Mouse (Mus musculus): ENCODE results near the gene Nin. TPM values are rescaled to one million over a fixed set of nuclear protein-coding genes. Genes with fewer than 3 reads are reported as not detected.

Gene Nin
- 10.0 and 10.7 TPM in 2 replicates for polyA plus RNA-seq (2015; fragmentation: Nextera tagmentation; extraction: Ambion mirVana)

DNA sequence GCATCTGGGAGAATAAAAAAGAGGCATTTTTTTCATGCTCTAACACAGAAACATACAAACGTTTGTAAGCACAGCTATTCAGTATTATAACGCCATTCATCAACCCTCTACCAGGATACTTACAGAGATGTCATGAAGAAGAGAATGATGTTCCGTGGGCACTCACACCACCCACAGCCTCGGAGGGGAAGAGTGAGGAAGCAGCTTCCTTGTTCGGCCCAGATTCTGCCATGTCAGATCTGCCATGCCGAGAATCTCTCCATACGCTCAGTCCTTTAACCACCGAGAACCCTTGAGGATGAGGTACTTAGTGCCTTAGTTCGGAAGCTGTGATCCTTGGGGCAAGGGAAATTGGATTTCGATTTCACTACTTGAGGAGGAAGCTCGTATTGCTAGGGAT is at the start of gene Nin:
Nin (minus strand) TSS at position 367 of the 400 bp plus-strand sequence.
- 74% methylated on average over 11 of the region's 11 CpGs for WGBS
- Histone ChIP-seq H3K9ac (ENCODE audit: low read length) (no peak within 1 kb of the TSS), H3K27ac (ENCODE audit: low read length) (no peak within 1 kb of the TSS), H3K4me2 (ENCODE audit: low read depth, low read length) (peak within 1 kb of the TSS; percentile 96; the same call in 1 of the 2 replicates), H3K4me3 (replicated peaks; ENCODE audit: low read length) (no peak within 1 kb of the TSS), H3K4me1 (ENCODE audit: control insufficient read depth, insufficient read depth, low read length) (peaks cover 13% of the 10 kb centered on the region; the same call in 1 of the 2 replicates), H3K9me3 (replicated peaks; ENCODE audit: control insufficient read depth, low read length) (no peaks in the 10 kb centered on the region), H3K36me3 (ENCODE audit: control insufficient read depth, insufficient read depth, low read length) (no peaks in the 10 kb centered on the region), H3K27me3 (ENCODE audit: control insufficient read depth, insufficient read depth, low read length) (no peaks in the 10 kb centered on the region)
- ATAC-seq (ENCODE audit: insufficient read depth, low FRiP score): no peak

DNA sequence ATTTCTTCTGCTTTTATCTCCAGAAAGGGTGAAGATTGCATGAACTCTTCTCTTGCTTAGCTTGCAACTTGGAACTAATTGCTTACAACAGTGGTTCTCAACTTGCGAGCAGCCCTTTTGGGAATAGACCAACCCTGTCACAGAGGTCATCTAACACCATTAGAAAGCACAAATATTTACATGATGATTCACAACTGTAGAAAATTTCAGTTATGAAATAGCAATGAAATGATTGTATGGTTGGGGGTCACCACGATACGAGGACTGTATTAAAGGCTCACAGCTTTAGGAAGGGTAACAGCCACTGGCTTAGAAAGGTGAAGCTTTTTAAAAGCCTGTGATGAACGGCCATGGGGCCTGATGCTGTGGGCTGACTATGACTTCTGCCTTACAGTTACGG is 47.5 kb upstream of the Nin start:
- Histone ChIP-seq H3K4me3 (replicated peaks; ENCODE audit: low read length) (no peak overlapping the region), H3K27me3 (ENCODE audit: control insufficient read depth, insufficient read depth, low read length) (no peaks in the 10 kb centered on the region), H3K4me2 (ENCODE audit: low read depth, low read length) (no peak overlapping the region), H3K36me3 (ENCODE audit: control insufficient read depth, insufficient read depth, low read length) (no peaks in the 10 kb centered on the region), H3K4me1 (ENCODE audit: control insufficient read depth, insufficient read depth, low read length) (0 out of 2 replicates have a peak, but pooled peaks cover 5% of the 10 kb centered on the region), H3K9me3 (replicated peaks; ENCODE audit: control insufficient read depth, low read length) (no peaks in the 10 kb centered on the region), H3K9ac (ENCODE audit: low read length) (no peak overlapping the region), H3K27ac (ENCODE audit: low read length) (no peak overlapping the region)
- 51% methylated on average over 5 of the region's 5 CpGs for WGBS
- ATAC-seq (ENCODE audit: insufficient read depth, low FRiP score): no peak

DNA sequence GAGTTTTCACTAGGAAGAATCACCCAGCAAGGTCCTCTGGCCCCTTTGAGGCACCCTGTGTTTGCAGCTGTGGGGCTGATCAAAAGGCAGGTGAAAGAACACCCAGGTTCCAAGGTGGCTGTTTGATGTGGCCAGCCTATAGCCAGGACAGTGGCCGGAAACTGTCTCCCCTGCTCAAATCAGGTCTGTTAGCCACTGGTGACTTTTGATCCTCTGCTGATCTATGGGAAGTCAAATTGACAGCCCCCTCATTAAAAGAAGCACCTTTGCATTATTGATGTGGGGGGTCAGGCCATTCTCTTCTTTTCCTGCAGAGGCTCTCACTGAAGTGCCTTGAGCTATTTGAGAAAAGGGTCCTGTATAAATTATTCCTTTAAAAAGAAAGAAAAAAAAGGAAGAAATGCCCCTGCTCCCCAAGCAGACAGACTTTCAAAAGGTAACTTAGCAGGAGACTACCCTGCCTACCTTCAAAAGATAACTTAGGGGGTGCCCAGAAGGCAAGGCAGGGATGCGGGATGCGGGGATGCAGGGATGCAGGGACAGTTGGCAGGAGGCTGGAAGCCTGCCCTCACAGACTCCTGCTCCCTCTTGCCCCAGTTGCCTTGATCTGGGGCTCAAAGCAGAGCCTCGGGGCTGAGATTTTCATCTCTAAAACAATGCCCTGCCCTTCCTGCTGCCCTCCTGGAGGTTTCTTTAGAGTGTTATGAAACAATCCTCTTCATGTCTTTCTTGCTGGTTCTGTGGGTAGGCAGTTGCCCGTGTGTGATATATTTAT is 44.0 kb upstream of the Nin start:
- Histone ChIP-seq H3K27me3 (ENCODE audit: control insufficient read depth, insufficient read depth, low read length) (no peaks in the 10 kb centered on the region), H3K4me2 (ENCODE audit: low read depth, low read length) (no peak overlapping the region), H3K4me3 (replicated peaks; ENCODE audit: low read length) (no peak overlapping the region), H3K27ac (ENCODE audit: low read length) (no peak overlapping the region), H3K9me3 (replicated peaks; ENCODE audit: control insufficient read depth, low read length) (no peaks in the 10 kb centered on the region), H3K36me3 (ENCODE audit: control insufficient read depth, insufficient read depth, low read length) (no peaks in the 10 kb centered on the region), H3K4me1 (ENCODE audit: control insufficient read depth, insufficient read depth, low read length) (no peaks in the 10 kb centered on the region), H3K9ac (ENCODE audit: low read length) (no peak overlapping the region)
- 69% methylated on average over 5 of the region's 5 CpGs for WGBS
- ATAC-seq (ENCODE audit: insufficient read depth, low FRiP score): no peak

DNA sequence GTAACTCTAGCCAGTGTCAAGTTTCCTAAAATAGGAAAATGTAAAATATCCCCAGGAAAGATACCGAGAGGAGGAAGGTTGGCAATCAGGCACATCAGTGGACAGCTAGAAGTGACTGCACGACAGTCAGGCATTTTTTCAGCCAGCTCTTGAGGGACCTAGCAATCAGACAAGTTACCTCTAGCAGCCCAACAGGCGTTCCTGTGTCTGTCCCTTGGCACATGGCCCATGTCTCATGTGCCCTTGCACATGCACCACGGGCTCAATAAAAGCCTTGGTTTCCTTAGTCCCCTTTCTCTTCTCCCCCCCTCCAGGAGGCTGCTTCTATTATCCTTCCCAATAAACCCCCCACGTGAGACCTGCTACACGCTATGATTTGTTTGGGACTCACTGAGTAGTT is 42.7 kb upstream of the Nin start:
- H3K9me3 ChIP-seq (replicated peaks; ENCODE audit: control insufficient read depth, low read length): no peaks in the 10 kb centered on the region
- H3K4me1 ChIP-seq (ENCODE audit: control insufficient read depth, insufficient read depth, low read length): no peaks in the 10 kb centered on the region
- no peak overlapping the region for H3K4me3 ChIP-seq (replicated peaks; ENCODE audit: low read length)
- no peak overlapping the region for H3K27ac ChIP-seq (ENCODE audit: low read length)
- no peak for ATAC-seq (ENCODE audit: insufficient read depth, low FRiP score)
- H3K27me3 ChIP-seq (ENCODE audit: control insufficient read depth, insufficient read depth, low read length): no peaks in the 10 kb centered on the region
- H3K9ac ChIP-seq (ENCODE audit: low read length): no peak overlapping the region
- H3K4me2 ChIP-seq (ENCODE audit: low read depth, low read length): no peak overlapping the region
- WGBS: 74% methylated on average over 6 of the region's 6 CpGs
- no peaks in the 10 kb centered on the region for H3K36me3 ChIP-seq (ENCODE audit: control insufficient read depth, insufficient read depth, low read length)

DNA sequence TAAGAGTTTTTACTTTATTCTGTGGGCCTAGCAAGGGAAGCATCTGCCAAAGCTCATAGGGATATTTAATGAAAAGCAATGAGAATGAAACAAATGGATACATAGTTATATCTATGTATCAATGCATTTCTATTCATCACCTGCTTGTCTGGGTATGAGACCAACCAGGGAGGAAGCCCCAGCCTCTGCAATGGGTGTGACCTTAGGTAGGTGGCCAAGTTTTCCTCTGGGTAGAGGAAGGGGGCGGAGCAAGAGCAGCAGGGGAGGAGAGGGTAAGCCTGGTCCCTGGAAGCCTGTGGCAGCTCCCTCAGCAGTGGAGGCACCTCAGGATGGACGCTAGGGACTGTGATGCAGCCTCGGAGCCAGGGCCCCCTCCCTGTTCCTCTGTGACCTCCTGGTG is 40.3 kb upstream of the Nin start, which contains the start of gene Abhd12b:
Abhd12b (plus strand) TSS at position 301 of the 400 bp plus-strand sequence.
- Histone ChIP-seq H3K27ac (ENCODE audit: low read length) (no peak within 1 kb of the TSS), H3K9ac (ENCODE audit: low read length) (no peak within 1 kb of the TSS), H3K9me3 (replicated peaks; ENCODE audit: control insufficient read depth, low read length) (no peaks in the 10 kb centered on the region), H3K4me1 (ENCODE audit: control insufficient read depth, insufficient read depth, low read length) (0 out of 2 replicates have a peak, but pooled peaks cover 1% of the 10 kb centered on the region), H3K4me3 (replicated peaks; ENCODE audit: low read length) (no peak within 1 kb of the TSS), H3K27me3 (ENCODE audit: control insufficient read depth, insufficient read depth, low read length) (no peaks in the 10 kb centered on the region), H3K36me3 (ENCODE audit: control insufficient read depth, insufficient read depth, low read length) (no peaks in the 10 kb centered on the region), H3K4me2 (ENCODE audit: low read depth, low read length) (no peak within 1 kb of the TSS)
- 53% methylated on average over 3 of the region's 3 CpGs for WGBS
- no peak for ATAC-seq (ENCODE audit: insufficient read depth, low FRiP score)

DNA sequence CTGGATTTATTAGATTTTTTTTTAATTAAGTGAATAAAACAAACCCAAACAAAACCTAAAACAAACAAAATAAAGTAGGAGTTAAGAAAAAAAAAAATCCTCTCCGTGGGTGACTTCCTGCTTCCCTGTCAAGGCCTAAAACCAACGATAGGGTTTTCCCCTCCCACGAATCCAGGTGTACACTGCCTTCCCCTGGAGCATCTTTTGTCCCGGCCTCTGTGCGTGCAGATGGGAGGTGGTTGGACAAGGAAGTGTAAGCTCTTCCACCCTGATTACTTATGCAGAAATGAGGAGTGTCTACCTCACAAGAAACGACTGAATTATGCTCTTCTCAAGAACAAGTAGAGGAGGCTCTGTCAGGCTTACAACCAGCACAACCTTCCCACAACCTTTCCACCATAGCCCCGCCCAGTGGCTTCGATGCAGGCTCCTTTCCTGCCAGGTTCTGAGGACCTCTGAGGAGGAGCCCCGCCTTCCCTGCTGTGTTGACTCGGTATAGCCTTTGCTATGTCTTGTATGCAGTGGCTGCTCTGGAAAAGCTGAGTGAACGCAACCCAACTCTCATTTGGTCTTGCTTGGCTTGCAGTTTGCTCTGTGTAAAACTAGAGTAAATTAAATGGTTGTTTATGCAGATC is 35.2 kb upstream of the Nin start:
- Histone ChIP-seq H3K4me1 (ENCODE audit: control insufficient read depth, insufficient read depth, low read length) (peaks cover 15% of the 10 kb centered on the region; the same call in 1 of the 2 replicates), H3K4me2 (ENCODE audit: low read depth, low read length) (peak overlapping the region; percentile 59), H3K27ac (ENCODE audit: low read length) (peak overlapping the region; percentile 75), H3K36me3 (ENCODE audit: control insufficient read depth, insufficient read depth, low read length) (no peaks in the 10 kb centered on the region), H3K9ac (ENCODE audit: low read length) (0 out of 2 replicates have a peak overlapping the region, but pooled peaks have one; percentile 38), H3K27me3 (ENCODE audit: control insufficient read depth, insufficient read depth, low read length) (no peaks in the 10 kb centered on the region), H3K4me3 (replicated peaks; ENCODE audit: low read length) (peak overlapping the region; percentile 41), H3K9me3 (replicated peaks; ENCODE audit: control insufficient read depth, low read length) (no peaks in the 10 kb centered on the region)
- 0 out of 2 replicates have a peak, but pooled peaks have one; percentile 19 for ATAC-seq (ENCODE audit: insufficient read depth, low FRiP score)
- WGBS: 16% methylated on average over 11 of the region's 11 CpGs

DNA sequence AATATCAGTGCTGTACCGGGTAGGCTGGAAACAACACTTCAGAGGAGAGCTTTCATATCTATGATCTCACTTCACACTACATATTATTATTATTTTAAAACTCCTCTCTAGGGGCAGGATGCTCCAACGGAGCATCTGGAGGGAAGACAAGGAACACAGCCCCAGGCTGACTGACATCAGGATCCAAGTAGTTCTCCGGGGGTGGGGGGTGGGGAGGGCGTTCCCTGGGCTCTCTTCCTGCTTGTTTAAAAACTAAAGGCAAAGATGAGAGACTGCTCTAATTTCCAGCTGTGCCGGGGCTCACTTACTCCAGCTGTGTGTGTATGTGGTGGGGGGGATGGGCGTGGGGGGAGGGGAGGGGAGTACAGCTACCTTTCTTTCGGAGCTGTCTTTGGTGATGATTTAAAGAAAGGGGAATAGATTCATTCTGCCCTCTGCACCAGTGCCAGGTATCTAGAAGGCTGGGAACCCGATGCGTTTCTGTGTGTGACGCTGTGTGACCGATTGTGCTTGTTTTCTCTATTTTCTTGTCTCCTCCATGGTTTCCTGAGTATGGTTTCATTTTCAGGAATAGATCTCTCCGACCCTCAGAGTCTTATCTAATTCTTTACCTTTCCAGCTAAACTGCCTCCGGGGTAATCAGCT is 34.6 kb upstream of the Nin start:
- H3K27ac ChIP-seq (ENCODE audit: low read length): peak overlapping the region; percentile 75

DNA sequence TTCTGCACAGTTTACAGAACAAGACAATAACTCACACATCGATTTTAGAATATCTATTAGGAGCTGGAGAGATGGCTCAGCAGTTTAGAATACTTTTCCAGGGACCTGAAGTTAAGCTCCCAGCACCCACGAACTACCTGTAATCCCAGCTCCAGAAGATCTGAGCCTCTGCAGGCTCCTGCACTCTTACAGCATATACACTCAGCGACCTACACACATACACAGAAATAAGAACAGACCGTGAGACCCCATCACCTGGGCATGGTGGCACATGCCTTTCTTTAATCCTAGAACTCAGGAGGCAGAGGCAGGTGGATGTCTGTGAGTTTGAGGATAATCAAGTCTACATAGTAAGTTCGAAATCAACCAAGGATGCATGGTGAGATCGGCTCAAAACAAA is 32.1 kb upstream of the Nin start:
- H3K27ac ChIP-seq (ENCODE audit: low read length): peak overlapping the region; percentile 88
- H3K9me3 ChIP-seq (replicated peaks; ENCODE audit: control insufficient read depth, low read length): no peaks in the 10 kb centered on the region
- ATAC-seq (ENCODE audit: insufficient read depth, low FRiP score): no peak
- H3K27me3 ChIP-seq (ENCODE audit: control insufficient read depth, insufficient read depth, low read length): no peaks in the 10 kb centered on the region
- H3K4me3 ChIP-seq (replicated peaks; ENCODE audit: low read length): no peak overlapping the region
- no peak overlapping the region for H3K4me2 ChIP-seq (ENCODE audit: low read depth, low read length)
- H3K4me1 ChIP-seq (ENCODE audit: control insufficient read depth, insufficient read depth, low read length): peaks cover 15% of the 10 kb centered on the region; the same call in 1 of the 2 replicates
- H3K36me3 ChIP-seq (ENCODE audit: control insufficient read depth, insufficient read depth, low read length): no peaks in the 10 kb centered on the region
- 87% methylated on average over 6 of the region's 6 CpGs for WGBS
- no peak overlapping the region for H3K9ac ChIP-seq (ENCODE audit: low read length)

More for the DNA sequence above, 34.6 kb upstream of the Nin start:
- Histone ChIP-seq H3K4me3 (replicated peaks; ENCODE audit: low read length) (peak overlapping the region; percentile 41), H3K9me3 (replicated peaks; ENCODE audit: control insufficient read depth, low read length) (no peaks in the 10 kb centered on the region), H3K4me1 (ENCODE audit: control insufficient read depth, insufficient read depth, low read length) (peaks cover 15% of the 10 kb centered on the region; the same call in 1 of the 2 replicates), H3K9ac (ENCODE audit: low read length) (peak overlapping the region; percentile 68), H3K27me3 (ENCODE audit: control insufficient read depth, insufficient read depth, low read length) (no peaks in the 10 kb centered on the region), H3K36me3 (ENCODE audit: control insufficient read depth, insufficient read depth, low read length) (no peaks in the 10 kb centered on the region), H3K4me2 (ENCODE audit: low read depth, low read length) (peak overlapping the region; percentile 59)
- peak; percentile 31; the same call in 1 of the 2 replicates for ATAC-seq (ENCODE audit: insufficient read depth, low FRiP score)
- 5% methylated on average over 13 of the region's 13 CpGs for WGBS

Measured in stomach, embryonic 16.5 days (tissue).